ENCODE assay signal across 23 mouse cellular contexts in the genomic region with DNA sequence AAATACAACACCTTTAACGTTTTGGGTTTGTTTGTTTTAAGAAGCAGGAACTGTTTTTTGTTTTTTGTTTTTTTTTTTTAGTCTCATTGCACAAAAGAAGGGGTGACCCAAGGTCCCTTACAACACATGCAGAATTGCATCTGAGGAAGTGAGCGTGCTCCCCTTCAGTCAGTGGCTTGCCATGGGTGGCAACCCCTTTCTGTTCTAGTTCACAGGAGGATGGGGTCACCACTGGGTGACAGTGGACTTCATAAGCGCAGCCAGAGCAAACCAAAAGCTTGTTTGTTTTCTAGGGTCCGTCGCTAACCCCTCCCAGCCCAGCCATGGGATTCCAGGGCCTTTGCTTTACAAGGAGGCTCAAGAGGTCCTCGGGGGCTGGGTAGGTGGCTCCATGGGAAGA. TPM values are rescaled to one million over a fixed set of nuclear protein-coding genes. Genes with fewer than 3 reads are reported as not detected.
DNase-seq lines count a peak whose midpoint lies in the region; ATAC-seq and TF ChIP-seq lines count a peak whose summit lies in the region.
"Had no signal": no experiment of that assay in that cellular context is flagged by ENCODE, and none has a peak within 500 bp of the region (broad histone marks: within the 10 kb centered on the region; RNA-seq: fewer than 3 reads in every experiment).

No protein-coding gene starts in this region.

- 76% methylated on average over 6 of the region's 6 CpGs for WGBS in heart, embryonic 11.5 days (ENCODE audit: insufficient replicate concordance)
- 72% methylated on average over 6 of the region's 6 CpGs for WGBS in liver, postnatal 0 days (ENCODE audit: insufficient replicate concordance)
- 66% methylated on average over 6 of the region's 6 CpGs for WGBS in liver, embryonic 12.5 days (ENCODE audit: insufficient replicate concordance)

- no peaks in the 10 kb centered on the region for H3K9me3 ChIP-seq in heart, embryonic 11.5 days (replicated peaks; ENCODE audit: control insufficient read depth, low read length)
- no peaks in the 10 kb centered on the region for H3K9me3 ChIP-seq in liver, postnatal 0 days (ENCODE audit: low read length)
- H3K9me3 ChIP-seq in liver, embryonic 12.5 days (replicated peaks) = no peaks in the 10 kb centered on the region
- H3K9me3 ChIP-seq: embryonic facial prominence, embryonic 12.5 days; embryonic facial prominence, embryonic 15.5 days; heart, embryonic 10.5 days; hindbrain, embryonic 13.5 days had no signal

- no peak overlapping the region for H3K27ac ChIP-seq in heart, embryonic 11.5 days (ENCODE audit: low read depth, low read length)
- no peak overlapping the region for H3K27ac ChIP-seq in liver, postnatal 0 days (ENCODE audit: low read depth)
- no peak overlapping the region for H3K27ac ChIP-seq in liver, embryonic 12.5 days
- H3K27ac ChIP-seq: embryonic facial prominence, embryonic 12.5 days; embryonic facial prominence, embryonic 15.5 days; gastrocnemius, adult 2 months; heart, adult 2 months; heart, embryonic 10.5 days; hindbrain, embryonic 13.5 days; hindbrain, postnatal 0 days had no signal

- H3K36me3 ChIP-seq in heart, embryonic 11.5 days (ENCODE audit: control insufficient read depth, insufficient read depth, low read length) = no peaks in the 10 kb centered on the region
- H3K36me3 ChIP-seq in liver, postnatal 0 days (replicated peaks; ENCODE audit: insufficient read depth, low read length) = no peaks in the 10 kb centered on the region
- H3K36me3 ChIP-seq in liver, embryonic 12.5 days = no peaks in the 10 kb centered on the region
- H3K36me3 ChIP-seq: embryonic facial prominence, embryonic 12.5 days; embryonic facial prominence, embryonic 15.5 days; heart, embryonic 10.5 days; hindbrain, embryonic 13.5 days had no signal

- H3K27me3 ChIP-seq in heart, embryonic 11.5 days (ENCODE audit: control insufficient read depth, insufficient read depth, low read length) = no peaks in the 10 kb centered on the region
- H3K27me3 ChIP-seq in liver, postnatal 0 days (ENCODE audit: insufficient read depth, low read length) = no peaks in the 10 kb centered on the region
- no peaks in the 10 kb centered on the region; the same call in 1 of the 2 replicates for H3K27me3 ChIP-seq in liver, embryonic 12.5 days (replicated peaks)
- H3K27me3 ChIP-seq: embryonic facial prominence, embryonic 12.5 days; embryonic facial prominence, embryonic 15.5 days; hindbrain, embryonic 13.5 days had no signal

- no peak overlapping the region for H3K9ac ChIP-seq in heart, embryonic 11.5 days (ENCODE audit: low read depth, low read length)
- H3K9ac ChIP-seq in liver, postnatal 0 days (replicated peaks) = no peak overlapping the region
- no peak overlapping the region for H3K9ac ChIP-seq in liver, embryonic 12.5 days
- H3K9ac ChIP-seq: embryonic facial prominence, embryonic 12.5 days; embryonic facial prominence, embryonic 15.5 days; forebrain, postnatal 0 days; hindbrain, embryonic 13.5 days had no signal

- no peak for TF ChIP-seq CTCF in liver, postnatal 0 days (IDR thresholded peaks at IDR 0.05; ENCODE audit: low read depth)

- DNase-seq in heart, adult 11 months = peak; percentile 71
- no peak for DNase-seq in liver, postnatal 0 days
- DNase-seq: adrenal gland, adult 8-10 months; adrenal gland, postnatal 25 days; cerebellum, adult 18-20 months; cerebellum, adult 9-10 months; cerebellum, postnatal 14 days; forebrain, postnatal 0 days; gastrocnemius, adult 2 months; gastrocnemius, postnatal 14 days; heart, adult 2 months had no signal

- no peak overlapping the region for H3K4me2 ChIP-seq in heart, embryonic 11.5 days
- H3K4me2 ChIP-seq in liver, postnatal 0 days (ENCODE audit: low read depth, low read length) = no peak overlapping the region
- no peak overlapping the region for H3K4me2 ChIP-seq in liver, embryonic 12.5 days
- H3K4me2 ChIP-seq: embryonic facial prominence, embryonic 12.5 days; embryonic facial prominence, embryonic 15.5 days; hindbrain, embryonic 13.5 days had no signal

- no peak for ATAC-seq in heart, embryonic 11.5 days (replicated peaks; ENCODE audit: insufficient number of reproducible peaks, low FRiP score, low TSS enrichment)
- peak; percentile 29; the same call in 1 of the 2 replicates for ATAC-seq in liver, postnatal 0 days
- ATAC-seq in liver, embryonic 12.5 days = no peak
- ATAC-seq in monocyte, adult 5-6 weeks (replicated peaks; ENCODE audit: insufficient number of reproducible peaks, low FRiP score, low TSS enrichment, poor library complexity, severe bottlenecking) = 0 out of 2 replicates have a peak, but pooled peaks have one; percentile 38
- ATAC-seq in megakaryocyte-erythroid progenitor cell, adult 5-6 weeks (replicated peaks; ENCODE audit: low FRiP score, low TSS enrichment, poor library complexity, severe bottlenecking) = no peak
- ATAC-seq: activated CD4-positive, CD25-positive, alpha-beta regulatory T cell, adult 4 months; forebrain, embryonic 14.5 days; forebrain, postnatal 0 days; hindbrain, postnatal 0 days; inflammation-experienced regulatory T-cells, adult 6 months had no signal

- no peak for TF ChIP-seq EP300 in liver, postnatal 0 days (IDR thresholded peaks at IDR 0.05; ENCODE audit: low read depth)

- H3K4me1 ChIP-seq in heart, embryonic 11.5 days (ENCODE audit: control insufficient read depth, insufficient read depth, low read length) = peaks cover 11% of the 10 kb centered on the region
- H3K4me1 ChIP-seq in liver, postnatal 0 days (ENCODE audit: insufficient read depth) = no peaks in the 10 kb centered on the region
- H3K4me1 ChIP-seq in liver, embryonic 12.5 days = peaks cover 10% of the 10 kb centered on the region; the same call in 1 of the 2 replicates
- H3K4me1 ChIP-seq: embryonic facial prominence, embryonic 12.5 days; hindbrain, embryonic 13.5 days had no signal

- no peak overlapping the region for H3K4me3 ChIP-seq in heart, embryonic 11.5 days (ENCODE audit: low read depth, low read length)
- H3K4me3 ChIP-seq in liver, postnatal 0 days (ENCODE audit: low read depth, low read length) = no peak overlapping the region
- H3K4me3 ChIP-seq in liver, embryonic 12.5 days = no peak overlapping the region
- H3K4me3 ChIP-seq: embryonic facial prominence, embryonic 12.5 days; embryonic facial prominence, embryonic 15.5 days; gastrocnemius, adult 2 months; heart, adult 2 months; heart, embryonic 10.5 days; hindbrain, embryonic 13.5 days had no signal

RNA-seq across cellular contexts. Expression of gene Rcsd1, which starts 22.0 kb away (rescaled TPM):
- polyA plus RNA-seq in heart, embryonic 11.5 days (2014; fragmentation: Nextera tagmentation; extraction: Ambion mirVana) = 85.4 and 91.8 TPM in 2 replicates
- polyA plus RNA-seq in liver, postnatal 0 days (2015; fragmentation: Nextera tagmentation; extraction: Ambion mirVana) = 14.6 and 15.0 TPM in 2 replicates
- polyA plus RNA-seq in liver, embryonic 12.5 days (2016; fragmentation: Nextera tagmentation; extraction: Ambion mirVana) = 10.7 and 10.8 TPM in 2 replicates
- 85.7 to 143 TPM (median 87.9 TPM) in 3 replicates for total RNA-seq in monocyte, adult 5-6 weeks (2017)
- total RNA-seq in megakaryocyte-erythroid progenitor cell, adult 5-6 weeks (2014; fragmentation: Nextera tagmentation) = 9.9 and 19.4 TPM in 2 replicates
- 11.1 TPM in 2 replicates for total RNA-seq in megakaryocyte-erythroid progenitor cell, adult 5-6 weeks (2017)

RNA-seq across cellular contexts. Expression of gene Creg1, which starts 32.0 kb away (rescaled TPM):
- polyA plus RNA-seq in heart, embryonic 11.5 days (2014; fragmentation: Nextera tagmentation; extraction: Ambion mirVana) = 108 and 109 TPM in 2 replicates
- 289 and 305 TPM in 2 replicates for polyA plus RNA-seq in liver, postnatal 0 days (2015; fragmentation: Nextera tagmentation; extraction: Ambion mirVana)
- 299 and 300 TPM in 2 replicates for polyA plus RNA-seq in liver, embryonic 12.5 days (2016; fragmentation: Nextera tagmentation; extraction: Ambion mirVana)
- total RNA-seq in monocyte, adult 5-6 weeks (2017) = 97.4 to 180 TPM (median 175 TPM) in 3 replicates
- 189 and 232 TPM in 2 replicates for total RNA-seq in megakaryocyte-erythroid progenitor cell, adult 5-6 weeks (2014; fragmentation: Nextera tagmentation)
- total RNA-seq in megakaryocyte-erythroid progenitor cell, adult 5-6 weeks (2017) = 159 and 165 TPM in 2 replicates

RNA-seq across cellular contexts. Expression of gene Cd247, which starts 56.9 kb away (rescaled TPM):
- 0.64 and 0.90 TPM in 2 replicates for polyA plus RNA-seq in heart, embryonic 11.5 days (2014; fragmentation: Nextera tagmentation; extraction: Ambion mirVana)
- polyA plus RNA-seq in liver, postnatal 0 days (2015; fragmentation: Nextera tagmentation; extraction: Ambion mirVana) = 0.13 and 0.43 TPM in 2 replicates
- polyA plus RNA-seq in liver, embryonic 12.5 days (2016; fragmentation: Nextera tagmentation; extraction: Ambion mirVana) = 0.23 and 0.32 TPM in 2 replicates
- total RNA-seq in monocyte, adult 5-6 weeks (2017) = 43.0 to 147 TPM (median 60.9 TPM) in 3 replicates
- 6.2 and 8.1 TPM in 2 replicates for total RNA-seq in megakaryocyte-erythroid progenitor cell, adult 5-6 weeks (2014; fragmentation: Nextera tagmentation)
- 7.5 TPM in 1 of 2 replicates, not detected in the other for total RNA-seq in megakaryocyte-erythroid progenitor cell, adult 5-6 weeks (2017)
- total RNA-seq: hindbrain, postnatal 0 days had no signal

Comparison
In these comparisons a context has a peak if more than half of its experiments do, and no peak if none do; other contexts are left out.
1. ATAC-seq: peak in liver, postnatal 0 days (single experiment) and monocyte, adult 5-6 weeks (single experiment); none in heart, embryonic 11.5 days (single experiment), liver, embryonic 12.5 days (single experiment) and megakaryocyte-erythroid progenitor cell, adult 5-6 weeks (single experiment).